Mouse (Mus musculus): ENCODE data around the gene Gm8281.
A peak's percentile ranks its signal among the peaks of the same experiment; 100 is the strongest.
"Not testable (repeated sequence)": the region's sequence is repeated elsewhere in the genome, so short reads cannot be mapped to it uniquely, and the experiment has no call there.

The Gm8281 gene

GRCm38 (mm10) chr14:5070611-5071490 lies at the start of gene Gm8281:
Gm8281 (plus strand) TSS chr14:5071040.
- peak; percentile 4 for DNase-seq

DNA sequence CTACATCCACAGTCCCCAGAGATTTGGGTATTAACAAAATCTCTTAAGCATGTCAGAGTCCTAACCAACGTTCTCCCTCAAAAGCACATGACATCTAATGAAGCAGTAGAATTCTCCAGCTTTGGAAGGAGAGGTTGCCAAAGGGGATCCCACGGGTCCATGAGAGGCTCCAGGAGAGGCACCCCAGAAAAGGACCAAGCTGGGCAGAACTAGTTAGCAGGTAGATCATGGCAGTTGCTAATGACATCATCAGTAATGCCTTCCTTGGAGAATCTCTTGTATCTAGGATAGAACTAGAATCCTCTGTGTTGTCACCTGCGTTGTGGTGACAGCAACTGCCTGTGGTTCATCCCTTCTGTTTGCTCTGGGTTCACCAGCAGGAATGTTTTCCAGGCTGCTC lies 20.5 kb upstream of the Gm8281 start, which contains the start of gene 4930555G01Rik:
TSS of gene 4930555G01Rik (plus strand) at position 301 of the 400 bp plus-strand sequence.
- DNase-seq = not testable (repeated sequence)

GRCm38 (mm10) chr14:5131219-5131618 lies 60.4 kb downstream of the Gm8281 start, which contains the start of gene Gm8279:
Gm8279 (plus strand) TSS chr14:5131519.
- DNase-seq = not testable (repeated sequence)

All from kidney, postnatal 10 days (tissue).